Mouse (Mus musculus) small intestine, adult 2 months (tissue): Measurements from ENCODE around the gene Alg12. TPM values are rescaled to one million over a fixed set of nuclear protein-coding genes. Genes with fewer than 3 reads are reported as not detected.

Experiments used
- H3K27ac ChIP-seq: fragments of 200-500 bp; 2 replicates; pipeline ENCODE4 v1.5.1; 2012; ENCODE audit warnings: low read depth, low read length, control low read depth, inconsistent platforms; ENCODE audit not compliant: insufficient read depth
- H3K27me3 ChIP-seq: fragments of 200-500 bp; 2 replicates; pipeline ENCODE4 v1.6.1; 2012; ENCODE audit warnings: mild to moderate bottlenecking, moderate library complexity, low read length, inconsistent platforms; ENCODE audit not compliant: control insufficient read depth, insufficient read depth
- H3K36me3 ChIP-seq: fragments of 200-500 bp; 2 replicates; pipeline ENCODE4 v1.6.1; 2012; ENCODE audit warnings: mild to moderate bottlenecking, low read length, control low read depth, inconsistent platforms; ENCODE audit not compliant: control insufficient read depth, insufficient read depth
- H3K4me1 ChIP-seq: fragments of 200-500 bp; 2 replicates; pipeline ENCODE4 v1.6.1; 2012; ENCODE audit warnings: low read length, inconsistent platforms, mixed read lengths; ENCODE audit not compliant: control insufficient read depth, insufficient read depth, insufficient read length
- H3K4me3 ChIP-seq: fragments of 200-500 bp; 2 replicates; pipeline ENCODE4 v1.5.1; 2012; ENCODE audit warnings: low read depth, mild to moderate bottlenecking, control low read depth, inconsistent platforms, low read length, moderate library complexity
- CTCF ChIP-seq: fragments of 200-500 bp; IDR thresholded peaks from 2 replicates; pipeline ENCODE4 v1.5.1; 2012; ENCODE audit warnings: low read depth, mild to moderate bottlenecking, control low read depth, inconsistent platforms, low read length, moderate library complexity, mixed read lengths; ENCODE audit not compliant: insufficient replicate concordance, insufficient read length; ENCODE audit errors: extremely low read depth
- POLR2A ChIP-seq: fragments of 200-500 bp; IDR thresholded peaks from 2 replicates; pipeline ENCODE4 v1.6.1; 2012; ENCODE audit warnings: low read depth, mild to moderate bottlenecking, control low read depth, inconsistent platforms, low read length, moderate library complexity
- WGBS: fragments of 180-500 bp; shearing (Covaris S2); methylation state at CpG from one replicate; pipeline ENCODE4 v1.1.7; 2018; 5-methylcytosine and 5-hydroxymethylcytosine counted together
- polyA plus RNA-seq: library from polyadenylated mRNA; depleted of rRNA; stranded (reverse); fragments of >200 nt; gene quantifications from 2 replicates; pipeline ENCODE4 v1.2.3, GENCODE M21; 2012

Gene Alg12
- polyA plus RNA-seq, 1 experiment: 16.4 TPM

GRCm38 (mm10) chr15:88828800-88829705 is 9.9 kb upstream of the Alg12 start:
- Histone ChIP-seq H3K27me3 (no peaks in the 10 kb centered on the region), H3K4me1 (peaks cover 14% of the 10 kb centered on the region; the same call in 1 of the 2 replicates), H3K4me3 (no peak overlapping the region), H3K36me3 (peaks cover 22% of the 10 kb centered on the region), H3K27ac (no peak overlapping the region)
- WGBS: 55% methylated on average over 17 of the region's 17 CpGs
- TF ChIP-seq CTCF: peak; percentile 82; the same call in 1 of the 2 replicates
- no peak for TF ChIP-seq POLR2A

DNA sequence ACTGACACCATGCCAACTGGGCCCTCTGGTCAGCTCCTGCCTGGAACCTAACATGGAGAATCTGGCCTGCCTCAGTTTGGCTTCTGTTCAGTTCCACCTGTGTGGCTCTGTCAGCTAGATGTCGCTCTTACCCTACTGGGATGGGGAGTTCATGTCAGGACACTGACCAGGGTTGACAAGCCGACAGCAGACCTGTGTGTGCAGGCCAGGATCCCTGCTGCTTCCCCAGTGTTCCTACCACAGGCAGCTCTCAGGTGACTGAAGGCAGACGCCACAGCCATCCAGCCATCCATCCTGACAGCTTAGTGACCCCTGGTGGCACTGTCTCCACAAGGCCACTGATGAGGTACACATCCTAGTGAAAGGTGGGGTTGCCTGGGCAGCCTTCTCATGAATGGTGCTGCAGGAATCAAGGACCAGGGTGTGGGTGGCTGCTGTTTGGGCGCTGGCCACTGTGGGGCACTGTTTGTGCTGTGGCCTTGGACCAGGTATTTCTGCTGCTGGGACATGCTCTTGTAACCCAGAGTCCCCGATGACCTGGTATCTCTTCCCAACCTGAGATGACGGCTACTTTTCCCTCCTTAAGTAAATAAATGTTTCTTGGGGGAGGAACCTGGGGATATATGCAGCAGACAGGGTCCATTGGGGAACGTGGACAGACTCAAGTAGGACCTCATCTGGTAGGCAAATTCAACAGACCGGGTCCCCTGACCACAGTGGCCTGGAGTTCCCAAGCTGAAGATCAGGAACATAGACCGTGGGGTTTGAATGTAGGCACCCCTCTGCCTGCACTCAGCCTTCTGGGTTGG is 9.1 kb upstream of the Alg12 start:
- Histone ChIP-seq H3K27me3 (no peaks in the 10 kb centered on the region), H3K4me3 (no peak overlapping the region), H3K4me1 (peaks cover 14% of the 10 kb centered on the region; the same call in 1 of the 2 replicates), H3K36me3 (peaks cover 30% of the 10 kb centered on the region), H3K27ac (no peak overlapping the region)
- WGBS: 17% methylated on average over 9 of the region's 9 CpGs
- TF ChIP-seq CTCF (no peak), POLR2A (no peak)

DNA sequence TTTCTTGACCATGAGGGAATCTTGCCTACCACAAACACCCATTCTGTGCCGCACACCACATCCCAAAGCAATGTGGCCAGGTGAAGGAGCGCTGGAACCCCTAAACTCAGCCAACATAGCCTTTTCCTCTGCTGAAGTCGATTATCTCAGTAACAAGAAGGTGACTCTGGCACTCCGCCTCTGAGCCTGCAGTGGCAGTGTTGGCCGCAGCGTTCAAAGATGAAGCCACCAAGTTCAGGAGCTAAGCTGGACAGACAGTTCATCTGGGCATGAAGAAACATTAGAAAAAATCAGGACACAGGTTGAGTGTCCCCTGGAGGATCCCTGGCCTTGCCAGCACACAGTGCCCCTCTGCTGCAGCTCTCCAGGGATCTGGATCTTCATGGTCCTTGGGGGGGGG is 8.3 kb upstream of the Alg12 start:
- Histone ChIP-seq H3K36me3 (peaks cover 37% of the 10 kb centered on the region), H3K4me1 (peaks cover 11% of the 10 kb centered on the region; the same call in 1 of the 2 replicates), H3K4me3 (no peak overlapping the region), H3K27me3 (no peaks in the 10 kb centered on the region), H3K27ac (no peak overlapping the region)
- 89% methylated on average over 6 of the region's 6 CpGs for WGBS
- TF ChIP-seq CTCF: 0 out of 2 replicates have a peak, but pooled peaks have one; percentile 6
- TF ChIP-seq POLR2A: no peak

DNA sequence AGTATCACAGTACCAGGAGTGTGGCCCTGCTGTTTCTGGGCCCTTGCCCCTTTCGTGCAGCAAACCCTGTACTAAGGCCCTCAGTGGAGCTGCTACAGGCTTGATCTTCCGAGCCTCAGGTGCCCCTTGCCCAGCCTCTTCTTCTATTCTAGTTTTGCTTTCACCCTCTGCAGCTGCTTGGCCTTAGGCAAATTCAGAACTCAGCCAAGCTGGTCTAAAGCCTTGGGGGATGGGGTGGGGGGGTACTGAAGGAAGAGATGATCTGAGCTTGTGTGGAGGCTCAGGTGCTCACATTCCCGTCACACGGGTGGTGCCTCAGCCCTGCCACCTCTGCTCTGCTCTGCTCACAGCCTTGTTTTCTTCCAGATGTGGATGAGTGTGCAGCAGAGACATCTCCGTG is 4.3 kb upstream of the Alg12 start:
- 92% methylated on average over 5 of the region's 5 CpGs for WGBS
- TF ChIP-seq POLR2A (no peak), CTCF (no peak)
- no peak overlapping the region for H3K27ac ChIP-seq
- no peaks in the 10 kb centered on the region for H3K27me3 ChIP-seq
- peaks cover 17% of the 10 kb centered on the region; the same call in 1 of the 2 replicates for H3K4me1 ChIP-seq
- no peak overlapping the region for H3K4me3 ChIP-seq
- H3K36me3 ChIP-seq: peaks cover 44% of the 10 kb centered on the region

GRCm38 (mm10) chr15:88822513-88822912 is 3.4 kb upstream of the Alg12 start:
- Histone ChIP-seq H3K27ac (no peak overlapping the region), H3K4me1 (peaks cover 17% of the 10 kb centered on the region; the same call in 1 of the 2 replicates), H3K36me3 (peaks cover 44% of the 10 kb centered on the region), H3K4me3 (no peak overlapping the region), H3K27me3 (no peaks in the 10 kb centered on the region)
- WGBS: 87% methylated on average over 7 of the region's 7 CpGs
- TF ChIP-seq POLR2A (no peak), CTCF (no peak)

- no peak overlapping the region for H3K27ac ChIP-seq
- no peaks in the 10 kb centered on the region for H3K27me3 ChIP-seq
- 53% methylated on average over 7 of the region's 7 CpGs for WGBS
- peaks cover 17% of the 10 kb centered on the region; the same call in 1 of the 2 replicates for H3K4me1 ChIP-seq
- TF ChIP-seq CTCF (no peak), POLR2A (no peak)
- peaks cover 41% of the 10 kb centered on the region for H3K36me3 ChIP-seq
- peak overlapping the region; percentile 5; the same call in 1 of the 2 replicates for H3K4me3 ChIP-seq
Observed at GRCm38 (mm10) chr15:88821403-88821802, 2.3 kb upstream of the Alg12 start.

DNA sequence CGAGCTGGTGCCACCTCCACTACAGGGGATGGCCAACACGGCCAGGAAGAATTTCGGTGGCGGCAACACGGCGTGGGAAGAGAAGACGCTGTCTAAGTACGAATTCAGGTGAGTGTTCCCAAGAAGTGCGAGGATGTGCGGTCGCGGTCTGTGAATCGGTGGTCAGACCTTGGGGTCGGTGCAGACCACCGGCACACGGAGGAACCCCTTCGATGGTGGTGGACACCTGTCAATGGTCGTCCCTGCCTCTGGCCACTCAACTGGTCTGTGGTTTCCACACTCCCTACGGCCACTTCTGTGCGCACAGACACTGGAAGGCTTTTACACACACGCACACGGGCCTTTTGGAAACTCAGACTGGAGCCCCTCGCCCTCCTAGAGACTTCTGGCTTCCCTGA is 787 bp upstream of the Alg12 start:
- TF ChIP-seq CTCF (no peak), POLR2A (no peak)
- Histone ChIP-seq H3K27me3 (no peaks in the 10 kb centered on the region), H3K4me1 (peaks cover 25% of the 10 kb centered on the region; the same call in 1 of the 2 replicates), H3K4me3 (peak overlapping the region; percentile 82), H3K36me3 (peaks cover 35% of the 10 kb centered on the region), H3K27ac (no peak overlapping the region)
- WGBS: under 1% methylated on average over 23 of the region's 23 CpGs
